Mouse (Mus musculus): ENCODE data around the gene Lsamp.

Lsamp gene

DNA sequence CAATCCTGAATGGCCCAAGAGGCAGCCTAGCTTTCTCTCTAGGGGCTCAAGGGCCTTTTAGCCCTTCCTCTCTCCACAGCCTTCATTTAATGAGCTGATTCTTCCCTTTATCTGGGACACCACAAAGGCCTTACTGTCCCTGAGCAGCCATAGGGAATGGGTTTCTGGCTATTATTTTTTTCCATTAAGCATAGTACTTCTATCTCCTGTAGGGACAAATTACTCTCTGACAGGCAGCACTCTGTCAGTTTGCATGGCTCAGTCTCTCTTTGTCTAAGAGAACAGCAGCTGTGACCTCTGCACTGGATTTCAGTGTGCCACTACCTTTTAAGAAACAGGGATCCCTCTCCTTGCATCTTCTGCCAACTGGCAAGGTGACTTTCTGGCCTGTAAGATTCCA is 1251.7 kb downstream of the Lsamp start:
- DNase-seq (ENCODE audit: low read depth, low spot score), result no peak

DNA sequence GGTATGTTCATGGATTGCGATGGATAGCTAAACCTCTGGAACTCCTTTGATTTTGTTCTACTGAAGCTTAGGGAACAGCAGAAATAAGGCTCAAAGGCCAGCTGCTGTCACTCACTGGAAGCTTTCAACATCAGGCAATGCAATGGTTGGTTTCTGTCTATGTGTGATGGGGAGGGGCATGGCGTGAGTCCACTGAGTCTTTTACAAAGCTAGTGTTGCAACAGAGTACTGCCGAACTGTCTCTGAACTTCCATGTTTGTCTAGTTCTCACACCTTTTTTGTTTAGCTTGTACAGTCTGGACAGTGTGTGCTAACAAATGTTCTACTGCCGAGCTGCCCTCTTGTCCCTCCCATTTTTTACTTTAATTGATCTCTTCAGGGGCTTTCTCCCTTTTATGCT is 1258.7 kb downstream of the Lsamp start:
- no peak for DNase-seq (ENCODE audit: low read depth, low spot score)

DNA sequence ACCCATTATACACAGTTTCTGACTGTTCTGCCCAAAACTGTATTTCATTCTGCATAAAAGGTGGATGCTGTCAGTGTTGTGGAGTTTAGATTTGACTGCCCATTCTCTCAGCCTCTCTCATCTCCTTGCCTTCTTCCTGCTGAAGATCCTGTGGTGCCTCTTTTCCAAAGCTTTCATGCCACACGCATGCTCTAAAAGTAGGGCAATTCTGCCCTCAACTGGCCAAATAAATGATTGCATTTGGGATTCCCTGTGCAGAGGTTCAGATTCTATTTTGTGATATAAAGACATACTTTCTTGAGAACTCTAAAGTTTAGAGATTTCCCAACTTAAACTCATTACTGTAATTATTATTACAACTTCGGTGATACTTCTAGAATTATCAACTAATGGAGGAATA is 1260.5 kb downstream of the Lsamp start:
- peak; percentile 36 for DNase-seq (ENCODE audit: low read depth, low spot score)

DNA sequence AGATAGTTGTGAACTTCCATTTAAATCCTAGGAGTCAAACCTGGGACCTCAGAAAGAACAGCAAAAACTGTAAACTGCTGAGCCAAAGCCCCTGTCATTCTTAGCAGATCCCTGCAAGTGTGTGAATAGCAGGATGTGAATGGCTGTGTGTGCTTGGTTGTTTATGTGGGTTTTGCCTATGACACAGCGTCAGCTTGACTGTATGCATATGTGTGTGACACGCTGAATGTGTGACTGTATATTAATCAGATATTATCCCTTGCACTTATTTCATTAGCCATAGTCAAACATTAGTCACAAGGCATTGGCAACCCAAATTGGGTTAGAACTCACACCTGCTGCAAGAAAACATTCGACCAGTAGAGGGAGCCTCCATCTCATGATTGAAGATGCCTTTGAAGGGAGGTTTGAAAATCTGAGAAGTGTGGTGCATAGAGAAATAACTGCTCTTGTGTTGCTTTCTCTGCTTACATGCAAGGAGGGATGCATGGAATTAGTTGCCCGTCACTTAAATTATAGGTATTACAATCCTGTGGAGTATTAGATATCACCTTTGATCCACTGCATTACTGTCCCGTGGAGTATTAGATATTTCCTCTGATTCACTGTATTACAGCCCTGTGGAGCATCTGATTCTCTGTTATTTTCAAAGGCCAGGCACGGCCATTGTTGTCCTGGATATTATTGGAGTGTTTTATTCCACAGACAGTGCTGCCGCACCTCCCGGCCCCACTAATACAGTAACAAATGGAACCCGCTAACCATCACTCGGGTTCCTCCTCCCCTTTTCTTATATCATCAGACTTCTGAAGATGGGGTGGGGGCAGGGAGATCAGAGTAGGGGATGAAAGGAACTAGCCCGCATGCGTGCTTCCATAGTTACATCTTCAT is 1274.2 kb downstream of the Lsamp start:
- DNase-seq (ENCODE audit: low read depth, low spot score), result peak; percentile 50

DNA sequence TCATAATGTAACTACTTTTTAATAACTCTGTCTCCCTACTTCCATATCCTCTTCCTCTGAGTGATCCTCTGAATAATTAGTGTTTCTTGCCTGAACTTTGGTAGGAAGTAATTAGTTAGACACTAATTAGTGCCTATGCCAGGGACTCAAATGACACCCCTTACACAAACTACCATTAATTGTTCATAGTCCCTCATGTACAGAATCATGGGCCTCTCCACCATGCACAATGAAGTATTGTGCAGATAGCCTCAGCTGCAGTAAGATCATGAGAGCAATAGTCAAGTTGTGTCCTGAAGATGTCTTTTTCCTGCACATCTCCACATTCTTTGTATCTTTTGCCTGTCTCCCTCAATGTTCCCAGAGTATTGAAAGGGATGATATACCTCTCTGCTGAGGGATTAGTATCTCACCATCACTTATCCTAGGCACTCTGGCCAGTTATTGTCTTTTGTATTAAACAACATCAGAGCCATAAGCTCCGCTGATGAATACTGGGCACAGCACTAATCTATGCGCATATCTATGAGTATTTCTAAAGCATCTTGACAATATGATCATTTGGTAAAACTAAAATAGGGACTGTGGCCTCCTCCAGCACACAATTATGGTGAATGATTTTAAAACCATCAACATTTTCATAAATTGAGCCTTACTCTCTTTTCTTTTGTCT is 1292.0 kb downstream of the Lsamp start:
- DNase-seq (ENCODE audit: low read depth, low spot score), result no peak

DNA sequence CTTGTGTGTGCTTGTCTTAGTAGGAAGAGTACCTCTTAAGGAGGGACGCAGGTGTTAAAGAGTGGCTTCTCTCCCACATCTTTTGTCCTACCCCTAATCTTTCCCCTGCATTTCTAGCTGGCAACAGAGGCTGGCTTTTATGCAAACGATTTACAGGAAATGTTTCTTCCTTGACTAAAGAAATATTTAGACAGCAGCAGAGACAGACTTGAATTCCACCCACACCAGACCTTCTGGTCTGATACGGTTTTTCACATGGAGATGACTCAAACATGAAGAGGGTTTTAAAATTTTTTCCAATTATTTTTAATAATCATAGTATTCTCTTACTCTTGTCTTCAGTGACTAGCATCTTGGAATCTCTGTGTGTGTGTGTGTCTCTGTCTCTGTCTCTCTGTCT is 1333.8 kb downstream of the Lsamp start:
- DNase-seq (ENCODE audit: low read depth, low spot score), result no peak

DNA sequence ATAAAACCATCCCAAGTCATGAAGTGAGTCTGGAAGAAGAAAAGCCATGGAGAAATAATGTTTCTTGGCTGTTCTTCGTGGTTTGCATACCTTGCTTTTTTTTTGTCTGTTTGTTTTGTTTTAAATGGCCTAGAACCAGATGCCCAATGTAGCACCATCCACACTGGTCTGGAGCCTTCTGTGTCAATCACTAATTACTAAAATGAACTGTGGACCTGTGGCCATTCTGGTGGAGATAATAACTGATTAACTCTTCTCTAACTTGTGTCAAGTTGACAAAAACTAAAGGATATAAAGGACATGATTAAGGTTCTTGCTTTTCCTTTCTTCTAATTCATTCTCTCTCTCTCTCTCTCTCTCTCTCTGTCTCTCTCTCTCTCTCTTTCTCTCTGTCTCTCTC is 1359.3 kb downstream of the Lsamp start:
- no peak for DNase-seq (ENCODE audit: low read depth, low spot score)

DNA sequence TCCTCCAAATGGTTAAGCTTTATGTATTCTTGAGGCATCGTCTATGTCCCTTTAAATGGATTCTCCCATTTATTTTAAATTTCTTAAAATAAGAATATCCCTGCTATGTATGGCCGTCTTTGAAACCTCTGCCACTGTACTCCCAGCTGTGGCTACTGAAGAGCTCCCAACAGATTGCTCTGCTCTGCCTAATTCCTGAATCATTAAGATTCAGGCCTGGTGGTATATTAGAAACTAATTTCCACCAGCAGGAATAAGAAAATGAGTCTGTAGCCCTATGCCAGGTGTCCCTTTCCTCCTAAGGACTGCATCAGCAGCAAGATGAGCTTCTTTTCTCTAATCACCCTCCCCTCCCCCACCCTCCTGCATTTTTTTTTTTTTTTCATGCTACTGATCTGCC is 1381.0 kb downstream of the Lsamp start:
- no peak for DNase-seq (ENCODE audit: low read depth, low spot score)

DNA sequence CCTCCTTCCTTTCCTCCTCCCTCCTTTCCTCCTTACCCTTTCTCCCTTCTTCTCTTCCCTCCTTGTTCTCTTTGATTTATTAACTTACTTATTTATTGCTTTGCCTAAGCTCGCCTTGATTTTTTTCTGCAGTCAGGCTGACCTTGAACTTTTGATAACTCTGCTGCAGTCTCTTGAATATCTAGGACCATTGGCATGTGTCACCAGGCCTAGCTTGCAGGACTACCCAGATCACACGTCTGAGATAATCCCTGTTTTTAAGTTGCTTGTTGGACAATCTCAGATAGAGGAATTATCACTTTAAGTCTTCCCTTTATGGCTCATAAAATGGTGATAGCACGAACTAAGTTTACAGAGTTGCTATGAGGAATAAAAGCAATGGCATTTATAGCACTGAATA is 1399.5 kb downstream of the Lsamp start:
- no peak for DNase-seq (ENCODE audit: low read depth, low spot score)

DNA sequence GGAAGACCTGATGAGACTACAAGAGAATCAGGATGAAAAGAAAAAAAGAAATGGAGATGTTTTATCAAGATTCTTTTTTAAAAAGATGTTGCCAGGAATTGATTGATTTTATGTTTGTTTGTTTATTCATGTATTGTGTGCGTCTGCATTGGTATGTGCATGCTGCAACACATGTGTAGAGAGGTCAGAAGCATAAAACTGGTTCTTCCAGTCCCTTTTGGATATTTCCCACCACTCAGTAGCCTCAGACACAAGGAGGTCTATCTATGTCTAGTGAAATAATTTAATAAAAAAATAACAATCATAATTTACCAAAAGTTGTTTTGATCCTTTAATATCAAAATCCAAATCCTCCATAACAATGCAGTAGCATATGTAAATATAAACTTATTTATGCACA is 1400.1 kb downstream of the Lsamp start:
- DNase-seq (ENCODE audit: low read depth, low spot score), result no peak

DNA sequence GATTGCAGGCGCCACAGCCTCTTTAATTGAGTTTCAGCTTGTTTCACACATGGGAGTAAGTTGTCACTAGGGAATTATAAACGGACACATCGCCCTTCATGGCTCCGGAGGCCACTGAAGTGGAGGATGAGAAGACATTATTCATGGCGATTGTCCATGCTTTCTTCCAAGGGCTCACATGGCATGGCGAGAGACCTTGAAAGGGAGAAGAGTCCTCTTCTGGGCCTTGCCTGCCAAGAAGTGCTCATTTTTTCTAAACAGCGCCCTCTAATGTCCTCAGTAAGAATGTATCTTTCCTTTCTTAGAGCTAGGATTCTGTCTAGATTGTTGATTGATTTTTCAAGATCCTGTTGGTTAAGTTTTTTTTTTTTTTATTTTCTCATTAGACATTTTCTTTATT is 1424.7 kb downstream of the Lsamp start:
- no peak for DNase-seq (ENCODE audit: low read depth, low spot score)

DNA sequence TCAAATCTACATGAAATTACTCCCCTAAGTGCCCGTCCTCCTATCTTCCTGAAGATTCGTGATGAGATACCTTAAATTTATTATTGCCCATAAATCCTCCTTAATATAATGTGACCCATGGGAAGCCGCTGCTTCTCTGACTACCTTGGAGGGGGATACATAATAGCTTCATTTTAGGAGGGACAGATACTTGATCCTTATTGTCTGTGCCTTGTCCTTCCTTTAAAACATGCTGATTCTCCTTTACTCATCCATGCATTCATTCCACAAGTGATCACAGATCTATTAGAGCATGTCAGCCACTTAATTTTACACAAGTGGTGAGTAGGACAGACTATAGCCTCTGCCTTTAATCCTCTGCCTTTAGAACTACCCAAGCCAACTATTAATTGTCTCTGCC is 1426.5 kb downstream of the Lsamp start:
- no peak for DNase-seq (ENCODE audit: low read depth, low spot score)

DNA sequence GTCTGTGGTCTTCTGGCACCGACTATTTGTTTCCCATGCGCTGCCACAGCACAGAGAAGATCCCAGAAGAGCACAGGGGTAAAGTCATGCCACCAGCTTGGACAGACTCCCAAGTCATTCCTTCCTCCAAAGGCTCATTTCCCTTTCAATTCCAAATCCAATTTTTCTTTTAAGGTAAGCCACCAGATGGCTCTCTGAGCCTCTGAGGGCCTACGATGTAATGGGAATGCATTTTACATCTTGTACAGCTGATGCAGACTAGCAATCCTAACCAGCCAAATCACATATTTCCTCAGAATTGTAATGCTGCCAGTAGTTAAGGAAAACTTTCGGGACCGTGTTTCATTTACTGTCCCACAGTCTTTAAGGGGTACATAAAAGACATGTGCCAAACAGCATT is 1433.2 kb downstream of the Lsamp start:
- DNase-seq (ENCODE audit: low read depth, low spot score), result no peak

DNA sequence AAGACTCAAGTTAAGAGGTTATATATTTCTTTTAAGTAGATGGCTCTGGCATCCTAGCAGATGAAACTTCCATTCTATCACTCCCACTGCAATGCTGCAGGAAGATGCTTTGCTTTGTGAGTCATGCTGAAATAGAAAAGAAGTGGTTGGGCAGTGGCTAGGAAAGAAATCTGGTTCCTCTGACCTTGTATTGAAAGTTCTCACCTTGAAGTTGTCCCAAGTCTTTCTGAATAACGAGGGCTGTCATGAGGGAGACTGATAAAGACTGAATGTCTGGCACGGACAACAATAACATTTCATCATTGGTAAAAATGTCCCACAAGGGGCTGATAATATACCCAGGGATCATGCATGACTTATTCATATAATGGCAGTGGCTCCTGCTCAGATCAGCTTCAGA is 1483.2 kb downstream of the Lsamp start:
- DNase-seq (ENCODE audit: low read depth, low spot score), result no peak

DNA sequence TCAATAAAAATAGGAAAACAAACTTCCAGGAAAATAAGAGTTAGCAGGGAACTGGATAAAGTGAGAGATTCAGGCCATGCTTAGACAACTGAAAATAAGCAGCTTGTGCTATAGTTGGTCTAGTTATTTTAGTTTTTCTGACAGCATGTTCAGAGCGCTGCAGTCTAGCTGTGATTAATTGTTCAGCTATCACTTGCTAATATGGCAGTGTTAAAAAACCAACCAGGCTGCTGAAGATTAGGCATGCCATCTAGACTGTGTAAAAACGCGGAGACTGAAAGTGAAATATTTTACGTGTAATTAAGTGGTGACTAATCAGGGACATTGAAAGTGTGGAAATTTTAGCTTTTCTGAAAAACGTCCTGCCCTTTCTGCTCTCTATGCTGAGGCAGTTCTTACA is 1494.5 kb downstream of the Lsamp start:
- DNase-seq (ENCODE audit: low read depth, low spot score), result no peak

DNA sequence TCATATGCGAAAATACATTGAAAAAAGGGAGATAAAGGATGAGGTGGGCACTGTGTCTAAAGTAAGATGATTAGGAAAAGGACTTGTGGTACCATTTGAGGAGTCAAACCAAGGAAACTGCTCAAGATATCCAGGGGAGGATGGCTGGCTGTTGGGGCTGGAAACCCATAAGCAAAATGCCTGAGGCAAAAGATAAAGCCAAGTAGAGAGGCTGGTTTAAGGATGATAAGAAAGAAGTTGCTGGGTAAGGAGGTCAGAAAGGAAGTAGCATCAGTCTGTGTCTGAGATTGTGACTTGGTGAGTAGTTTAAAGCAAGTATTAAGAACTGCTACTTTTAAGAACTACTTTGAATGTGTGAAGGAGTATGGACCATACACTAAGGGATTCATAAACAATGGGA is 1497.7 kb downstream of the Lsamp start:
- no peak for DNase-seq (ENCODE audit: low read depth, low spot score)

DNA sequence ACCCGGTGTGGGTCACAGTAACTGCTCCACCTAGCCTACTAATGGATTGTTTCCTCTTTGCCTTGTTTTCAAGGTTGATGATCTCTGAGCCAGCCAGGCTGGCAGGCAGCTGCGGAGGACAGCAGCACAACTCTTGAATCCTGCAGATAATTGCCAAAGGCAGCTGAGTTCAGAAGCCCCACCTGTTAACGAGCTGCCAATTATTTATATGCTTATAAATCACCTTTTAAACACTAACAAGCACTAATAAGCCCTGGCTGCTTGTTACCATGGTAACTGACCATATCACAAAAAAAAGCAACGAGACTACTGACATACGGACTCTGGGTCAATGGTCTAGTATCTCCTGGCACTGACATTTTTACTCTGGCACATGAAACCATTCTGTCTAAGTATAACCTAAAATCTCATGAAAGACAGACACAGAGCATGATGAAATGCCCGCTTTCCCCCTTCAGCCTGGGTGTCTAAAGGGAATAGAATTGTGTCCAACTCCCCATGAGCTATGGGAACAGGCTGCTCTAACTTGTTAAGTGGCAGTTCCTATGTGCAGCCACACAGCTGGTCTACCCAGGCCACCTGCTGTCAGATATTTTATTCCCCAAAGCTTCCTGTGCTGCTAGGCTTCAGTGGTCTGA is 1526.9 kb downstream of the Lsamp start:
- DNase-seq (ENCODE audit: low read depth, low spot score), result no peak

DNA sequence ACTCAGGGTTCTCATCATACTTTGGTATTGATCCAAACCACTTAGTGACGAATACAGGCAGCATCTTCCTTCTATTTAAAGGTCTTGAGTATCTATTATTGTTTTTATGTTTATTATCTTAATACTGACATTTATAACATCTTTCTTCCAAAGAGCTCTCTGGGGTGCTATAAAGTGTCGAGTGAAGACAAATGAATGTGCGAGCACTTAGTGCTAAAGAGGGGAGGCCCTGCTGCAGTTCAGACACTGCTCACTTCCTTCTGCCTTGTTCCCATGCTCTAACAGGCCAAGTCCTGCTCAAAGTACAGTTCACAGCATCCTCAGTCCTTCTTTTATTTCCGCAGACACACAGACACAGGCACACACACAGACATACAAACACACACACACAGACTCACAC is 1537.4 kb downstream of the Lsamp start:
- DNase-seq (ENCODE audit: low read depth, low spot score), result no peak

DNA sequence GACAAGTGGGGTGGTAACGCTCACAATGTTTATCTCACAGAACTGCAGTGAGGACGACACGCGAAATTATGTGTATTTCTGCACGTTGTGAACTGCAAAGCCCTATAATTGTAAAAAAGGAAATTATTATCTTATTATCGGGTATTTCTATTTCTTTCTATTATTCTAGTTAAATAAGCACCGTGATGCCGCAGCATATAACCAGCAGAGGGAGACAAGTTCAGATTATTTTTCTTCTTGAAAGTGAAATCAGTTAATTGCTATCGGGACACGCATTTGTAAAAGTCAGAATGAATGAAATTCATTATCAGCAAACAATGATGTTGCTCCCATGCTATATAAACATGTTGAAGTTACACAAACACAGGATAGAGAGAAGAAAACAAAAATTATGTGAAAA is 1540.1 kb downstream of the Lsamp start:
- no peak for DNase-seq (ENCODE audit: low read depth, low spot score)

DNA sequence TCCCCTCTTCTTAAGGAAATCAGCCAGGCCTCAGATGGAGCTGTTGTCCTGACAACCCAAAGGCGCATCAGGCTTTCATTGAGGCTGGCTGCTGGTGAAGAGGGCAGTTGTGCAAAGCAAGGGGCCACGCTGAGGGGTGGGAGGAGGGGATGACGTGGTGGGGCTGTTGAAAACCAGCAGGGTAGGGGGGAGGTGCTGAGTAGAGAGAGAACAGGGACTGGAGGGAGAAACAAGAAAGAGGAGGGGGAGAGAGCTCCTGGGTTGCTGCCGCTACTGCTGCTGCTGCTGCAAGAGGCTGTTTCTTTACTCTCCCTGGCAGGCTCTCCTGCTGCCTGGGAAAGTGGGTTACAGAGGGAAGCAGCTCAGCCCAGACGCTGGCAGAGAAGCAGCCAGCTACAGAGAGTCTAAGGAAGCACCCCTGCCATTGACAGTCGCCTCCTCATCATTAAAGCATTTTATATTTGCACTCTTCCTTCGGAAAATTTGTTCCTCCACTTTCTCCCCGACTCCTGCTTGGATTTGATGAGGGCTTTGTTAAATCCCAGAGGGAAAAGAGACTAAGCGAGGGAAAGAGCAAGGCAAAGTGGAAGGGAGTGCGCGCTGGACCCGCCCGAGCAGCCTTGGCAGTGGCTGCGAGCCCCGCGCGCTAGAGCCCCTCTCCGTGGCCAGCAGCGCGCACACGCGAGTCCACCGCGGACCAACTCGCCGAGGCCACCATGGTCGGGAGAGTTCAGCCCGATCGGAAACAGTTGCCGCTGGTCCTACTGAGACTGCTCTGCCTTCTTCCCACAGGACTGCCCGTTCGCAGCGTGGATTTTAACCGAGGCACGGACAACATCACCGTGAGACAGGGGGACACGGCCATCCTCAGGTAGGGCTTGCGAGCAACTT is 1548.7 kb downstream of the Lsamp start:
- DNase-seq (ENCODE audit: low read depth, low spot score), result peak; percentile 54

DNA sequence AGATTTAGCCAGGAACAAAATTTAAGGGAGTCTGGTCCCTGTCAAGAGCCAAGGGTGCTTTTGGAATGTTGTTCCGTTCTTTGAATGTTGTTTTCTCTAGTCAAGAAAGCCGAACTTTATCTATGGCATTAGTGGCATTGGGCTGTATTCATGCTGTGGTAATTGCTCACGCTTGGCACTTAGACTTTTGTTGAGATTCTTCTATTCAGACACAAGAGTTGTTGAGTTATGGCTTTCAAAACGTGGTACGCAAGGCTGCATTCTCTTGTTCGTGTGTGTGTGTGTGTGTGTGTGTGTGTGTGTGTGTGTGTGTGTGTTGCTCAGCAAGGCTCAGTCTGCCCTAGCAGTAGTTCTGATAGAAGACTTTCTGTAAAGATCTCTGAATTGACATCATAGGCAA is 1549.5 kb downstream of the Lsamp start:
- DNase-seq (ENCODE audit: low read depth, low spot score), result no peak

DNA sequence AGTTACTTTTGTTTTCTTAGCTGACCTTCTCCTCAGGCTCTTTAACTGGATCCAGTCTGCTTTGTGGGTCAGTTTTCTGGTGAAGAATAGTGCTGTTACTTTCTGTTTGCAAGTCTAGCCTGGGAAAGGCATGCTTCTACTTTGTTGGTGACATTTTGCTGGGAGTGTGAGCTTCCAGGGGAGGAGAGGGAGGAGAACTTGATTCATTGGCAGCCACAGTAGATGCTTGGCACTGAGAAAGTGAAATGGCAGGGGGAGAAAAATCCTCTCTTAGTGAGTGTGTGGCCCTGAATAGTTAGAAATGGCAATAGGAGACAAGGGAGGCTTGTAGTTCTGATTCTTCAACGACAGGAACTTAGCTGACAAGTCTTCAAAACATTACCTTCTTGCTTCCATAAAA is 1551.6 kb downstream of the Lsamp start:
- DNase-seq (ENCODE audit: low read depth, low spot score), result no peak

All from embryo, embryonic 11.5 days (tissue).